Mouse (Mus musculus) hindbrain, embryonic 13.5 days (tissue): ENCODE results near the gene Zfp334. TPM values are rescaled to one million over a fixed set of nuclear protein-coding genes. Genes with fewer than 3 reads are reported as not detected.

Experiments used
- ATAC-seq: fragments of 200-750 bp; cut with Nextera tagmentation; 2 replicates; pipeline ENCODE4 v1.8.0; 2017; ENCODE audit warnings: moderate TSS enrichment; ENCODE audit not compliant: low FRiP score
- H3K27ac ChIP-seq: fragments of 300-500 bp; sonication (generic); 2 replicates; pipeline ENCODE4 v1.5.1; 2015; ENCODE audit warnings: inconsistent platforms, mild to moderate bottlenecking, moderate library complexity
- H3K27me3 ChIP-seq: fragments of 300-500 bp; sonication (generic); 2 replicates; pipeline ENCODE4 v1.6.1; 2015; ENCODE audit warnings: mild to moderate bottlenecking, inconsistent platforms
- H3K36me3 ChIP-seq: fragments of 300-500 bp; sonication (generic); 2 replicates; pipeline ENCODE4 v1.6.1; 2015; ENCODE audit warnings: mild to moderate bottlenecking, inconsistent platforms
- H3K4me1 ChIP-seq: fragments of 300-500 bp; sonication (generic); replicated peaks from 2 replicates; pipeline ENCODE4 v1.6.1; 2015; ENCODE audit warnings: inconsistent platforms
- H3K4me2 ChIP-seq: fragments of 300-500 bp; sonication (generic); 2 replicates; pipeline ENCODE4 v1.6.1; 2015; ENCODE audit warnings: inconsistent platforms, mild to moderate bottlenecking, moderate library complexity
- H3K4me3 ChIP-seq: fragments of 300-500 bp; sonication (generic); 2 replicates; pipeline ENCODE4 v1.5.1; 2015; ENCODE audit warnings: mild to moderate bottlenecking, inconsistent platforms
- H3K9ac ChIP-seq: fragments of 300-500 bp; sonication (generic); 2 replicates; pipeline ENCODE4 v1.6.1; 2015; ENCODE audit warnings: mild to moderate bottlenecking, inconsistent platforms
- H3K9me3 ChIP-seq: fragments of 300-500 bp; sonication (generic); 2 replicates; pipeline ENCODE4 v1.6.1; 2016; ENCODE audit warnings: inconsistent platforms
- WGBS: fragments of 180-500 bp; shearing (Covaris S2); methylation state at CpG from one replicate; pipeline ENCODE4 v1.1.7; 2015; 5-methylcytosine and 5-hydroxymethylcytosine counted together
- polyA plus RNA-seq: library from polyadenylated mRNA; unstranded; fragments of >200 nt; fragmentation: Nextera tagmentation; extraction: Ambion mirVana; gene quantifications from 2 replicates; pipeline ENCODE4 v1.2.1, GENCODE M21; 2015

The Zfp334 gene
- polyA plus RNA-seq, 1 experiment from 2014 or later: 10.8 TPM

DNA sequence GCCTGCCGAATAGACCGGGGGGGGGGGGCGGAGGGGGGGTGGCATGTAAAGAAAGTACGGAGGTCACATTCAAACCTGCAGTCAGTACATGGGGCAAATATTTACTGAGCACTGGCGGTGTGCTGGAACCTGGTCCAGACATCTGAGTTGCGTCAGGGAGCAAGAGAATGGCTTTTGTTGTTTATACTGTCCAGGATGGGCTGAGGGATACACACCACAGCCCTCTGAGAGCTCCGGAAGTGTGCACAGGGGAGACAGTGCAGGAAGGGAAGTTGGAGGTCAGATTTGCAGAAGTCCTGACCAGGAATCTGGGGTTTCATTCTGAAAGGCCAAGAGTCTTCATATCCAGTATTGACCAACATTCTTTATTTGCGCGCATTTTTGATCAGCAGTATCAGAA, 16.9 kb upstream of the Zfp334 start:
- Histone ChIP-seq H3K4me3 (no peak overlapping the region), H3K9me3 (no peaks in the 10 kb centered on the region), H3K4me1 (no peaks in the 10 kb centered on the region; the same call in 1 of the 2 replicates), H3K9ac (no peak overlapping the region), H3K4me2 (no peak overlapping the region), H3K36me3 (no peaks in the 10 kb centered on the region), H3K27ac (no peak overlapping the region), H3K27me3 (no peaks in the 10 kb centered on the region)
- 78% methylated on average over 9 of the region's 9 CpGs for whole genome bisulfite sequencing
- ATAC-seq: no peak

DNA sequence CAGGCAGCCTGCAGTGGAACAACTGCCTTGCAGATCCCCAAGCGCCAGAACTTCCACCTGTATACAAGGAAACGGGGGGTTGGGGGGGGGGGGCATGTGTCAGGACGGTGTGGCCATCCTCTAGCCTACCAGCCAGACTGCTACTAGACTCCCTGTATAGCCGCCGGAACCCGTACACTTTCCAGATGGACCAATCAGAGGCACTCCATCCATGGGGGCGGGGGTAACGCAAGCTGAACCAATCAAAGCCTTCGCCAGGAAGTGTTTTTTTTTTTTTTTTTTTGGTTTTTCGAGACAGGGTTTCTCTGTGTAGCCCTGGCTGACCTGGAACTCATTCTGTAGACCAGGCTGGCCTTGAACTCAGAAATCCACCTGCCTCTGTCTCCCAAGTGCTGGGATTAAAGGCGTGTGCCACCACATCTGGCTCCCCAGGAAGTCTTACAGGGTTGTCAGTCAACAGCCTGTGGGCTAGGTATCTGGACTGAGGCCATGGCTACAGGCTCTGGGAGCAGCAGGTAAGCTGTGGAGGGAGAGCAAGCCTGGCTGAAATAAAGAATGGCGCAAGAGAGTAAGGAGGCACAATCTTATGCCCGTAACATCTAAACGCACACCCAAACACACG, 10.2 kb upstream of the Zfp334 start:
- Histone ChIP-seq H3K4me3 (no peak overlapping the region), H3K27me3 (no peaks in the 10 kb centered on the region), H3K36me3 (no peaks in the 10 kb centered on the region), H3K9me3 (no peaks in the 10 kb centered on the region), H3K9ac (no peak overlapping the region), H3K4me2 (no peak overlapping the region), H3K27ac (peak overlapping the region; percentile 71), H3K4me1 (peaks cover 15% of the 10 kb centered on the region)
- WGBS: 60% methylated on average over 15 of the region's 15 CpGs
- ATAC-seq: 0 out of 2 replicates have a peak, but pooled peaks have one; percentile 37

DNA sequence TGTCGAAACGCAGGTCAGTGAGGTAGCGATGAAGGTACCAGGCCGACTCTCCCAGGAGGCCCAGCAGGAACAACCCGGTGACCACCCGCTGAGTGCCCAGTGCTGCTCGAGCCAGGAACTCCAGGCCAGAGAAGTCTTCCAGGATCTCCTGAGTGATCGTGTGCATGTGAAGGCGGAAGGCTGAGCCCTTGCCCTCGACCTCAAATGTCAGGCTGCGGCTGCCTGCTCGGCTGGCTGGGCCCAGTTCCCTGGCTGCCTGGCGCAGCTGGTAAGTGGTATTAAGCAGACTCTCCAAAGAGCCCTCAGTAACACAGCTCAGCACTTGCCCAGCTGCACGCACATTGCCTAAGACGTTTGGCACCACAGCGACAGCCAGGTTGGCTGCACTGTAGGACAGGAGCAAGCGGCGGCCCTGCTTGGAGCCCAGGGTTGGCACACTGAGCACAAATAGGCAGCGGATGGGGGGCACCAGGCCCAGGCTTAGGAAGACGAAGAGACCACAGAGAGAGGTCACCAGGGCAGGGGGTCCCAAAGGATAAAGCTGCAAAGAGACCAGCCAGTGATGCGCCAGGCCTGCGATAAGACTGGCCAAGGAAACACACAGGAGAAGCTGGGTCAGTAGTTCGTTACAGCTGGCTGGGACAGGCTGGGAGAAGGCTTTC, 9.6 kb upstream of the Zfp334 start:
- Histone ChIP-seq H3K4me3 (no peak overlapping the region), H3K9ac (0 out of 2 replicates have a peak overlapping the region, but pooled peaks have one; percentile 14), H3K27ac (peak overlapping the region; percentile 71), H3K9me3 (no peaks in the 10 kb centered on the region), H3K4me1 (peaks cover 15% of the 10 kb centered on the region), H3K27me3 (no peaks in the 10 kb centered on the region), H3K4me2 (no peak overlapping the region), H3K36me3 (no peaks in the 10 kb centered on the region)
- WGBS: 57% methylated on average over 23 of the region's 23 CpGs
- ATAC-seq: peak; percentile 18; the same call in 1 of the 2 replicates

DNA sequence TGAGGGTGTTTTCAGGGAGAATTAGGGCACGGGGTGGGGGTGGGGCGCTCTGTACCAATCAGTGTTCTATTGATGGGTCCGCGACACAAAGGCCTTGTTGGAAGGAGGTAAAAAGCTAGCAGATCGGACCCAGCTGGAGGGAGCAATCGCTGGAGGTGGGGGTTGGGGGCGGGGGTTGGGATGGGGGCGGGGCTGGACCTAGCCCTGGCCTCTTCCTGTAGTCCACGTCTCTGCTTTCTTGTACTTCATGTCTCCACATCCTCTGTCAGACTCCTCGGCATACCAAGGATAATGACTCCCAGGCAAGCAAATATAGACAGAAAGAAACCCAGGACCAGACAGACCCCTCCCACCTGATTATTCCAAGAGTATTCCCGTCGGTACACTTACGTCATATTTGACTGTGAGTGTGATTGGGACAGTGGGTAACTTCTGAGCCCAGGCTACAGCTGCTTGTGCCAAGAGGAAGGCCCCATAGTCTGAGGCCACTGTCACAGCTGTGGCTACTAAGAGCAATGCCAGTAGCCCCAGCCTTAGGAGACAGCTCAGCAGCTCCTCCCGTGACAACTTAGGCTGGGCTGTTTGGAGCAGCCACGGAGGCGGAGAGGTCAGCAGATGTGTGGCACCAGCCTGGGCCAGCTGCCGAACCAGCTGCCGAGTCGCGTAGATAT, 8.9 kb upstream of the Zfp334 start:
- Histone ChIP-seq H3K9ac (0 out of 2 replicates have a peak overlapping the region, but pooled peaks have one; percentile 14), H3K4me3 (no peak overlapping the region), H3K4me1 (peaks cover 18% of the 10 kb centered on the region), H3K27ac (peak overlapping the region; percentile 71), H3K4me2 (no peak overlapping the region), H3K9me3 (no peaks in the 10 kb centered on the region), H3K27me3 (no peaks in the 10 kb centered on the region), H3K36me3 (no peaks in the 10 kb centered on the region)
- ATAC-seq: no peak
- 40% methylated on average over 20 of the region's 20 CpGs for WGBS

DNA sequence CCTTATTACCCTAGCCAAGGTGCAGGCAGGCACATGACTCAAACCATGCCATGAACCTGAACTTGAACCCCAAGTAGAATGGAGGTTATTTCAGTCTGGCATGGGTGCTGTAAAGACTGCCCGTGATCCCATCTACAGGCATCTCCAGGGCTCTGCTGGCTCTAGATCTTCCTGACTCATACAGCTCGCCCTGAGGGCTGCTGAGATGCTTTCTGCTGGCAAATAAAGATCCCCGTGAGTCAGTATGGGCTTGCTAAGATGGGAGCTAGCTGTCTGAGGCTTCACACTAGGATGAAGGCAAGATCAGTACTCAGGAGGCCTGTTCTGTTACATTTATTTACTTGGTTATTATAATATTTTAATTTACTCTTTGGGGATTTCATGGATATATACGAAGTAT, 4.1 kb upstream of the Zfp334 start:
- Histone ChIP-seq H3K4me1 (peaks cover 11% of the 10 kb centered on the region), H3K4me2 (no peak overlapping the region), H3K27me3 (no peaks in the 10 kb centered on the region), H3K9ac (peak overlapping the region; percentile 13; the same call in 1 of the 2 replicates), H3K36me3 (no peaks in the 10 kb centered on the region), H3K27ac (no peak overlapping the region), H3K9me3 (no peaks in the 10 kb centered on the region), H3K4me3 (no peak overlapping the region)
- WGBS: 81% methylated on average over 4 of the region's 4 CpGs
- no peak for ATAC-seq

DNA sequence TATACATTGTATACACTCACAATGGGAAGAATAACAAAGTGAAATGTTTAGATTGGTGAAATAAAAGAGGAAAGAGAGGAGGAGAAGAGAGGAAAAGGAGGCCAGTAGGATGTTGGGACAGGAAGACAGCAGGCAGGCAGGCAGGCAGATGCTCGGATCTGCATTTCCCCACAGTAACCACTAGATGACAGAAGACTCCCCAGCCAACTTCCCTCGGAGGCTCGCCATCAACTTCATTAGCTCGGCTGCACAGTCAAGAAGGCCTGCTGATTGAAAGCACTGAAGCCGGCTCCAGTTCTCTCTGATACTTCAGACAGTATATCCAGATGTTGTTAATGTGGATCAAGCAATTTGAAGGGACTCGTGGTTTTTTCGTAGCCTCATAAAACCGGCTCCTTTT, 3.5 kb upstream of the Zfp334 start:
- Histone ChIP-seq H3K4me1 (peaks cover 10% of the 10 kb centered on the region), H3K4me2 (no peak overlapping the region), H3K9ac (0 out of 2 replicates have a peak overlapping the region, but pooled peaks have one; percentile 13), H3K27ac (no peak overlapping the region), H3K27me3 (no peaks in the 10 kb centered on the region), H3K4me3 (no peak overlapping the region), H3K36me3 (peaks cover 3% of the 10 kb centered on the region), H3K9me3 (no peaks in the 10 kb centered on the region)
- no peak for ATAC-seq
- WGBS: 19% methylated on average over 8 of the region's 8 CpGs

DNA sequence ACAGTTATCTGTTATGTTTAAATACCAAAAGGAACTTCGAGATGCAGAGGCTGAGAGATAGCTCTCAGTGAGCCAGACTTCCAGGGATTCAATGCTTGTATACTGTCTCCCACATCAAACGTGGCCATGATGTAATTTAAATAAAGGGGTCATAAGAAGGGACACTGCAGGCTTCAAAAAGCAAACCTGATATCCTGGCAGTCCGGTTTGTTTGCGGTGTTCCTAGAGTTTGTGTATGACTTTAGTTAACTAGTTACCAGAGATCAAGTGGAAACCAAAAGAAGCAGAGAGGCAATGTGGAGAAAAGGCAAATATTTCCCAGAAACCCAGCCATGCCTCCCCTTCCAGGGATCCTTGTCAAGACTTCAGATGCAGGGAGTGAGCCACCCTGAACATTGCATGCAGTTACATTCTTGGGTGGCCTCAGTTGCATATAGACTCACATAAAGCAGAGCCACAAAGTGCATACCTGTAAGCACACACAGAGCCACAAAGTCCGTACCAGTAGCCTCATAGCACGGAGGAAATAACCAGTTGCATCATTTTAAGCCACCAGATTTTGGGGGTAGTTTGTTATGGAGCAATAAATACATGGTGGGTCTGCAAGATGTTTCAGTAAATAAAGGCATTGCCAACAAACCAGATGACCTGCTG, 1.4 kb upstream of the Zfp334 start:
- Histone ChIP-seq H3K36me3 (peaks cover 24% of the 10 kb centered on the region), H3K27ac (no peak overlapping the region), H3K9me3 (no peaks in the 10 kb centered on the region), H3K4me3 (no peak overlapping the region), H3K4me1 (peaks cover 25% of the 10 kb centered on the region), H3K4me2 (no peak overlapping the region), H3K9ac (no peak overlapping the region), H3K27me3 (no peaks in the 10 kb centered on the region)
- 85% methylated on average over 6 of the region's 6 CpGs for WGBS
- no peak for ATAC-seq

DNA sequence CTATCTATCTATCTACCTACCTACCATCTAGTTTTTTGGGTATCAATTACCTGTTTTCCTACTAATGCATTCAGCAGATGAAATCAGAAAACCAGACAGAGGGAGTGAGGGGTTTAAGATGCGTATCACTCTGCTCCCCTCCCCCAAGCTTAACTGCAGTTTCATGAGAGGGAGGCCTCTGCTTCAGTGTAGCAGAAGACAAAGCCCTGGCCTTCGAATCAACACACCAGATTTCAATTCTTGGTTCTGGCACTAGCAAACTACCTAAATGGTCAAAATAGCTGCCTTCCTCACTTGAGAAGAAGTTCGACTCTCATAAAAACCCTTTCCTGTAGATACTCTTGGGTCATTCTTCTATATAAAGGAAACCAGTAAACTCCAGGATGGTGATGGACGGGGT, 689 bp downstream of the Zfp334 start:
- H3K27ac ChIP-seq: peak overlapping the region; percentile 93
- no peak for ATAC-seq
- H3K9ac ChIP-seq: peak overlapping the region; percentile 97
- peaks cover 25% of the 10 kb centered on the region for H3K4me1 ChIP-seq
- no peaks in the 10 kb centered on the region for H3K9me3 ChIP-seq
- H3K36me3 ChIP-seq: peaks cover 44% of the 10 kb centered on the region
- WGBS: 3% methylated on average over 4 of the region's 4 CpGs
- H3K27me3 ChIP-seq: no peaks in the 10 kb centered on the region
- H3K4me3 ChIP-seq: peak overlapping the region; percentile 88
- H3K4me2 ChIP-seq: peak overlapping the region; percentile 73

DNA sequence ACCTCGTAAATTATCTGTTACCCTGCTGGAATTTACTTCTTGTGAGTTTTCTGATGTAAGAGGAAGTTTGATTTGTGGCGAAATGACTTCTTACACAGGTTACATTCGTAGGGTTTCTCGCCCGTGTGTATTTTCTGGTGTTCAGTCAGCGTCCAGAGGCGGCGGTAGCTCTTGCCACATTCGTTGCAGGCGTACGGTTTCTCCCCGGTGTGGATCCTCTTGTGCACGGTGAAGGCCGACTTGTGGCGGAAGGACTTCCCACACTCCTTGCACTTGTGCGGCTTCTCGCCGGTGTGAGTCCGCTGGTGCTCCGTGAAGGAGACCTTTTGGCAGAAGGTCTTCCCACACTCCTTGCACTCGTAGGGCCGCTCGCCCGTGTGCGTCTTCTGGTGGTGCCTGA, 8.0 kb downstream of the Zfp334 start:
- Histone ChIP-seq H3K9ac (no peak overlapping the region), H3K9me3 (peaks cover 13% of the 10 kb centered on the region), H3K4me1 (peaks cover 19% of the 10 kb centered on the region), H3K4me3 (no peak overlapping the region), H3K27me3 (no peaks in the 10 kb centered on the region), H3K36me3 (peaks cover 97% of the 10 kb centered on the region), H3K4me2 (no peak overlapping the region), H3K27ac (no peak overlapping the region)
- 97% methylated on average over 25 of the region's 25 CpGs for WGBS
- ATAC-seq: no peak

DNA sequence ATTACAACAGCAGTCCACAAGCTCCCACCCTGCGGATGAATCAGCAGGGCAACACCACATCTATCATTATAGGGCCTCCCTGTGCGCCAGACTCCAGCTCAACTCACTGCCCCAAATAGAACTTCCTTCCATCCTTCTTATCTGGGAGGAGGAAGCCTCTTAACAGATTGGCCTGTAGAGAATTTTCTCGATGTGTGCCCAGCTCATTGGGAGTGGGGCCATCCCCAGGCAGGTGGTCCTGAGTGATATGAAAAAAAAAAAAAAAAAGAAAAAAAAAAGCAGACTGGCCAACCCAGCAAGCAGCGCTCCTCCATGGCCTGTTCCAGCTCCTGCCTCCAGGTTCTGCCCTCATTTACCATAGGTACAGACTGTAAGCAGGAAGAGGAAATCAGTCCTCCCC, 12.1 kb downstream of the Zfp334 start:
- Histone ChIP-seq H3K27me3 (no peaks in the 10 kb centered on the region), H3K4me1 (peaks cover 18% of the 10 kb centered on the region), H3K4me2 (no peak overlapping the region), H3K36me3 (peaks cover 65% of the 10 kb centered on the region), H3K9me3 (peaks cover 7% of the 10 kb centered on the region), H3K9ac (no peak overlapping the region; the same call in 1 of the 2 replicates), H3K27ac (no peak overlapping the region), H3K4me3 (no peak overlapping the region)
- 70% methylated on average over 4 of the region's 4 CpGs for WGBS
- no peak for ATAC-seq

DNA sequence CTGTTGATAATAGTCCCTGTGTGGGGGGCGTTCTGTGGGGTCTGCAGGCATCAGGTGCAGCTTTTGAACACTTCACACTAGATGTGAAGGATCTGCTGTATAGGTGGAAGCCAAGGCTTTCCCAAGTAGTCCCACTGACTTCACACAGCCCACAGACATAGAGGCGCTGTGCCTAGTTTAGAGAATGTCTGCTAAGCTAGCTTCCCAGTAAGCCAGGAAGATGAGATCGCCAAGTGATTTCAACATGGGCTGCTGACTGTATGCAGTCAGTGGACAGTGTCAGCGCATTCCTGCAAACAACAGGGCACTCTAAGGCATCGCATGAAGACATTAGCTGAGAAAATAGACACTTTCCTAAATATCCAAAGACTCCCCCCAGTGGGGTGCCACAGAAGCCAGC, 12.6 kb downstream of the Zfp334 start:
- H3K4me2 ChIP-seq: no peak overlapping the region
- H3K27ac ChIP-seq: no peak overlapping the region
- H3K9ac ChIP-seq: no peak overlapping the region; the same call in 1 of the 2 replicates
- peaks cover 60% of the 10 kb centered on the region for H3K36me3 ChIP-seq
- peaks cover 2% of the 10 kb centered on the region; the same call in 1 of the 2 replicates for H3K9me3 ChIP-seq
- no peak for ATAC-seq
- H3K4me1 ChIP-seq: peaks cover 18% of the 10 kb centered on the region
- H3K27me3 ChIP-seq: no peaks in the 10 kb centered on the region
- WGBS: 76% methylated on average over 5 of the region's 5 CpGs
- no peak overlapping the region for H3K4me3 ChIP-seq

DNA sequence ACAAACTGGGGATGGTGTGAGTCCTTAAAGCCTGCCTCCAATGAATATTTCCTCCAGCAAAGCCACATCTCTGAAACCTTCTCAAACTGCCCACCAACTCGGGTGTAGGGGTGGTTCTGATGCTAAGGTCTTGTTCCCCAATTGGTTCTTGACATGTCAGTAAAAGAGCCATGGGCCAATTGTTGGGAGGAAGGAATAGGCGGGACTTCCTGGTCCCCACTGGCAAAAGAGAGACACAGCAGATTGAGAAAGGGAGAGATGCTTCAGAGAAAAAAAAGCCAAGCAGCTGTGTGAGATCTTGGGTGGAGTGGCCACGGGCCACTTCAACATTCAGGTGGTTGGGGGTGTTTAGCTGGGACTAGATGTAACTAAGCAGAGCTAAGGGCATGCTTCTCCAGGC, 17.0 kb downstream of the Zfp334 start:
- Histone ChIP-seq H3K4me3 (no peak overlapping the region), H3K27ac (no peak overlapping the region; the same call in 1 of the 2 replicates), H3K4me2 (peak overlapping the region; percentile 33; the same call in 1 of the 2 replicates), H3K9ac (no peak overlapping the region), H3K27me3 (no peaks in the 10 kb centered on the region), H3K36me3 (peaks cover 19% of the 10 kb centered on the region), H3K4me1 (peaks cover 22% of the 10 kb centered on the region), H3K9me3 (no peaks in the 10 kb centered on the region)
- whole genome bisulfite sequencing: 26% methylated on average over 3 of the region's 3 CpGs
- no peak for ATAC-seq
